Mouse (Mus musculus) forebrain, embryonic 11.5 days (tissue): ENCODE results near the gene Vps33b. TPM values are rescaled to one million over a fixed set of nuclear protein-coding genes. Genes with fewer than 3 reads are reported as not detected.
A peak's percentile ranks its signal among the peaks of the same experiment; 100 is the strongest.

Experiments
- ATAC-seq: fragments of 200-750 bp; cut with Nextera tagmentation; replicated peaks from 2 replicates; pipeline ENCODE4 v1.8.0; 2017; ENCODE audit warnings: moderate TSS enrichment; ENCODE audit not compliant: low FRiP score
- DNase-seq: peaks from one replicate; pipeline ENCODE4 v3.0.0-alpha.2; 2017; ENCODE audit warnings: low spot score
- H3K27ac ChIP-seq: fragments of 300-500 bp; sonication (generic); 2 replicates; pipeline ENCODE4 v1.5.1; 2014; ENCODE audit warnings: low read depth, low read length
- H3K27me3 ChIP-seq: fragments of 300-500 bp; sonication (generic); 2 replicates; pipeline ENCODE4 v1.6.1; 2014; ENCODE audit warnings: mild to moderate bottlenecking, low read length, mixed read lengths; ENCODE audit not compliant: control insufficient read depth, insufficient read depth
- H3K36me3 ChIP-seq: fragments of 300-500 bp; sonication (generic); 2 replicates; pipeline ENCODE4 v1.6.1; 2014; ENCODE audit warnings: mild to moderate bottlenecking, low read length, moderate library complexity, mixed read lengths; ENCODE audit not compliant: control insufficient read depth, insufficient read depth
- H3K4me1 ChIP-seq: fragments of 300-500 bp; sonication (generic); replicated peaks from 2 replicates; pipeline ENCODE4 v1.6.1; 2014; ENCODE audit warnings: low read length, mixed read lengths; ENCODE audit not compliant: control insufficient read depth, insufficient read depth
- H3K4me2 ChIP-seq: fragments of 300-500 bp; sonication (generic); 2 replicates; pipeline ENCODE4 v1.6.1; 2014; ENCODE audit warnings: low read depth, mild to moderate bottlenecking, low read length, moderate library complexity, mixed read lengths; ENCODE audit not compliant: severe bottlenecking
- H3K4me3 ChIP-seq: fragments of 300-500 bp; sonication (generic); 2 replicates; pipeline ENCODE4 v1.5.1; 2014; ENCODE audit warnings: low read depth, low read length
- H3K9ac ChIP-seq: fragments of 300-500 bp; sonication (generic); 2 replicates; pipeline ENCODE4 v1.6.1; 2014; ENCODE audit warnings: low read length
- H3K9me3 ChIP-seq: fragments of 300-500 bp; sonication (generic); 2 replicates; pipeline ENCODE4 v1.6.1; 2016; ENCODE audit warnings: low read length, mixed read lengths; ENCODE audit not compliant: control insufficient read depth
- WGBS: fragments of 180-500 bp; shearing (Covaris S2); extraction: QIAGEN DNeasy Blood & Tissue Kit; methylation state at CpG from one replicate; pipeline ENCODE4 v1.1.7; 2014; 5-methylcytosine and 5-hydroxymethylcytosine counted together
- polyA plus RNA-seq: library from polyadenylated mRNA; unstranded; fragments of >200 nt; fragmentation: Nextera tagmentation; extraction: Ambion mirVana; gene quantifications from 2 replicates; pipeline ENCODE4 v1.2.1, GENCODE M21; 2014

The Vps33b gene
- polyA plus RNA-seq, 1 experiment from 2014 or later = 20.6 TPM

DNA sequence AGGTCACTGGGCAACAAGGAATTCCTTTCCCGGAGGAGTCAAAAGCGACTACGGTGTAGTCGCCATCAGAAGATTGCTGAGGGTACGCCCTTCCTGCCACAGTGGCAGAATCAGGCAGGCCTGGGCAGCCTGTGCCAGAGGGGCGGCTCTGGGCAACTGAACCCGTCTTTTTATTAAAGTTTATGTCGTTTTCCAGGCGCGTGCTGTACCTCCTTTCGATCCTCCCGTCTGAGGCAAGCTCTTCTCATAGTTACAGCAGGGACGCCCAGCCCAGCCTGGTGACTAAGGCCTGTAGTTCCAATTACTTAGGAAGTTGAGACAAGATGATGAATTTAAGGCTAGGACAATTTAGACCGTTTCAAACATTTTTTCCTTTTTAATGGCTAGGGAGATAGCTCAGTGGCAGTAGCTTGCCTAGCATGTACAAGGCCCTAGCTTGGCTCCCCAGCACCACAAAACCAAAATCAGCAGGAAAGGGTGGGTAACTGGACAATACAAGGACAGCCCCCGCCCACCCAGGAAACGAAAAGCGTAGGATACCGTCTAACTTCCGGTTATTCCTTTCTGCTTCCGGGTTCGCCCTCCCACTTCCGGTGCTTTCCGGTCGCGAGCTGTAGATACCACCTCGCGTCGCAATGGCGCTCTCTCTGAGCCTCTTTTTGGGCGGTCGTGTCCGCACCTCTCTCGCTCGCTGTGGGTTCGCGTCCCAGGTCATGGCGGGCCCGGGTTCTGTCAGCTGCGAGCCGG is 8.7 kb upstream of the Vps33b start, which contains the start of gene Ngrn:
Gene Ngrn, plus strand, starts transcription at position 591 of the 747 bp plus-strand sequence.
- Histone ChIP-seq H3K4me2 (peak within 1 kb of the TSS; percentile 90), H3K36me3 (no peaks in the 10 kb centered on the region; the same call in 1 of the 2 replicates), H3K9ac (peak within 1 kb of the TSS; percentile 80), H3K27ac (peak within 1 kb of the TSS; percentile 38; the same call in 1 of the 2 replicates), H3K27me3 (no peaks in the 10 kb centered on the region), H3K4me1 (peaks cover 5% of the 10 kb centered on the region; the same call in 1 of the 2 replicates), H3K9me3 (no peaks in the 10 kb centered on the region), H3K4me3 (peak within 1 kb of the TSS; percentile 81)
- DNase-seq (peak; percentile 89), ATAC-seq (peak; percentile 87)
- 26% methylated on average over 40 of the region's 40 CpGs for WGBS

DNA sequence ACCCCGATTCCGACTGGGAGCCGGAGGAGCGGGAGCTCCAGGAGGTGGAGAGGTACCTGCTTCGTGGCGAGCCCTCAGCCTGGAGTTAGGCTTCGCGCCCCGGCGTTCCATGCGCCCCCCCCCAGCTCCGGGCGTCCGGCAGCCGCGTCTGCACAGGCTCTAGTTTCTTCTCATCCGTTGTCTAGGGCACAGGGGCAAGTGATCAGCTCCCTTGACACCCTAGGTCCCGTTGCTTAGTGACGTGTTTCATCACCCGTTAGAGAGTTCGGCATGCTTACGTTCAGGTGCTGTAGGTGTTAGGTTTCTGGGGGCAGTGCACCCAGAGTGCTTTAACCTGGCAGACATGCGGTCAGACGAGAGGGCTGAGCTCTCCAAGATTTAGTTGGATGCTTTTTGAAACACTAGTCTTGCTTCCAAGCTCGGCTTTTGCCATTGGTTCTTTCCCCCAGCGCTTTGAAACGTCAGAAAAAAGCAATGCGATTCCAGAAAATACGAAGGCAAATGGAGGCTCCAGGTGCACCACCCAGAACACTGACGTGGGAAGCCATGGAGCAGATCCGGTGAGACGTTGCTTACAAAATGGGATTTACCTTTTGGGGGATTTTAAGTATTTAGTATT is 8.0 kb upstream of the Vps33b start:
- peak overlapping the region; percentile 80 for H3K9ac ChIP-seq
- H3K4me2 ChIP-seq = peak overlapping the region; percentile 90
- no peak for DNase-seq
- 2% methylated on average over 32 of the region's 32 CpGs for WGBS
- peak; percentile 51; the same call in 1 of the 2 replicates for ATAC-seq
- H3K27ac ChIP-seq = no peak overlapping the region
- no peaks in the 10 kb centered on the region for H3K27me3 ChIP-seq
- H3K9me3 ChIP-seq = no peaks in the 10 kb centered on the region
- H3K4me3 ChIP-seq = peak overlapping the region; percentile 81
- peaks cover under 1% of the 10 kb centered on the region; the same call in 1 of the 2 replicates for H3K36me3 ChIP-seq
- peaks cover 5% of the 10 kb centered on the region; the same call in 1 of the 2 replicates for H3K4me1 ChIP-seq

DNA sequence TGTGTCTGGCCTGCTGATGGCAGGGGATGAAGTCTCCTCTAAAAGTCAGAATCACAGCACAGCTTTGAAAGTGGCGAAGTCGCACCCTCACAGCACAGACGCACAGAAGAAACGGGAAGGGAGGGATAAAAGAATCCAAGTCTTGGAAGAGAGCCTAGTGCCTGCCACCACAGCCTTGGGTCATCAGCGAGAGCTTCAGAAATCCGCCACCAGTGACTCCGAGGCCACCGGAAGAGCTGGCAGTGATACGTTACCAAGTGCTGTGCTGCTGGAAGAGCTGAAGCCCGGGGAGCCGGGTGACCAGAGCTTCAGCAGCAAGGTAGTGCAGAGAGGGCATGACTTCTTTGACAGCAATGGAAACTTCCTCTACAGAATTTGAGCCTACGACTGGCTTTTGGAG is 4.8 kb upstream of the Vps33b start:
- Histone ChIP-seq H3K4me2 (no peak overlapping the region), H3K27me3 (no peaks in the 10 kb centered on the region), H3K9ac (no peak overlapping the region), H3K4me1 (peaks cover 8% of the 10 kb centered on the region; the same call in 1 of the 2 replicates), H3K4me3 (no peak overlapping the region), H3K27ac (no peak overlapping the region), H3K9me3 (no peaks in the 10 kb centered on the region), H3K36me3 (peaks cover 5% of the 10 kb centered on the region; the same call in 1 of the 2 replicates)
- no peak for ATAC-seq
- WGBS = 96% methylated on average over 12 of the region's 12 CpGs
- DNase-seq = no peak

DNA sequence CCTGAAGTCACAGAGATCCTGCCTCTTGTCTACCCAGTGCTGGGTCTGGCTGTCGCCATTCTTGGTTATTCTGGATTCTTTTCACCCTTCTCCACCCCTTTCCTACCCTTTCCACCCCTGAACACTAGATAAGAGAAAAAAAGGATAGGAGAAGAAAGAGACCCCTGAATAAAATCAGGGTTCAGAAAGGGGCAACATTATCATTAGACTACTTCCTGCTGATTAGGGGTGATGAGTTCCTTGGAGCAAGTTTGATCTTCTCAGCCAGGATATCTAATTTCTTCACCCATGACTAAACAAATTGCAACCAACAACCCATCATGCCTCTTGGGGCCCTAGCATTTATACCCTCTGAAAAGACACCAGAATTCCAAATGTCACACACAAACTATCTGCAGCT is 1.7 kb upstream of the Vps33b start:
- H3K36me3 ChIP-seq = peaks cover 5% of the 10 kb centered on the region; the same call in 1 of the 2 replicates
- 79% methylated on average over 1 of the region's 1 CpGs for WGBS
- H3K27ac ChIP-seq = no peak overlapping the region
- no peak overlapping the region for H3K9ac ChIP-seq
- peaks cover 5% of the 10 kb centered on the region; the same call in 1 of the 2 replicates for H3K4me1 ChIP-seq
- DNase-seq (no peak), ATAC-seq (no peak)
- no peaks in the 10 kb centered on the region for H3K9me3 ChIP-seq
- no peak overlapping the region for H3K4me2 ChIP-seq
- H3K4me3 ChIP-seq = no peak overlapping the region
- no peaks in the 10 kb centered on the region for H3K27me3 ChIP-seq

DNA sequence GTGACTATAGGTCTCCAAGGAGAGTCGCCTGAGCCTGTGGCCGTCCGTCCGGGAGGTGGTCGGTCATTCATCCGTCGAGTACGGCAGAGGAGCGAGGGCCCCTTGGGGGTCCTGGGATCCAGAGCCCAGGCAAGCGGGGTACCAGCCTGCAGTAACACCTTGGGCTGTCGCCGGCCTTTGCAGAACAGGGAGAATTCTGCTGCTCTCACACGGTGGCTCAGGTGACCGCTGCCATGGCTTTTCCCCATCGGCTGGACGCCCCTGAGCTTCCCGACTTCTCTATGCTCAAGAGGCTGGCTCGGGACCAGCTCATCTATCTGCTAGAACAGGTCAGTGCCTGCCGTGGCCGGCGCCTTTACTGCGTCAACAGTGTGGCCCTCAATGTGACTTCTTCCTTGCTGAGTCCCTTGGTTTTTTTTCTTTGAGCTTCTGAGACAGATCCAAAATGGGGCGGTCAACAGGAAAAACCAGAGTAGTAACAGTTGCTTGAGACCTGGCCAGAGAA is 354 bp downstream of the Vps33b start:
- ATAC-seq (no peak; the same call in 1 of the 2 replicates), DNase-seq (no peak)
- 1% methylated on average over 23 of the region's 23 CpGs for WGBS
- Histone ChIP-seq H3K4me1 (peaks cover 5% of the 10 kb centered on the region; the same call in 1 of the 2 replicates), H3K4me2 (peak overlapping the region; percentile 95), H3K36me3 (peaks cover 12% of the 10 kb centered on the region), H3K9ac (peak overlapping the region; percentile 75), H3K27ac (no peak overlapping the region), H3K4me3 (peak overlapping the region; percentile 83), H3K27me3 (no peaks in the 10 kb centered on the region), H3K9me3 (peaks cover 8% of the 10 kb centered on the region; the same call in 1 of the 2 replicates)

DNA sequence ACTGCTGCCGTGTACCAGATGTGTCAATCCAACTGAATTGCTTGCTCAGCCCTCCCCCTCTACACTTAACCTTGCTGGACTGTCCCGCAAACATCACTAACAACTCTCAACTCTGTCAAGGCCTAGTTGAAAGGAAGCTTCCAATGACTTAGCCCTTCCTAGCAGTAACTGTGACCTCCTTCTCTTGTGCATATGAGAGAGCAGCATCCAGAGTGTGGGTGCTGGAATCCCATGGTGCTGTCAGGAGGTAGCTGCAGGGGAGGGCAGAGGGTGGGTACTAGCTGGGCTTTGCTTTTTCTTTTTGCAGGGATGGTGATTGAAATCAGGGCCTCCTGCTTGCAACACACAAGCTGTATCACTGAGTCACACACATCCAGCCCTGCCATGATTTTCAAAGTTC is 4.0 kb downstream of the Vps33b start:
- 93% methylated on average over 2 of the region's 2 CpGs for WGBS
- DNase-seq (no peak), ATAC-seq (no peak)
- Histone ChIP-seq H3K9ac (no peak overlapping the region), H3K4me2 (no peak overlapping the region), H3K4me3 (no peak overlapping the region), H3K9me3 (peaks cover 13% of the 10 kb centered on the region; the same call in 1 of the 2 replicates), H3K4me1 (peaks cover 5% of the 10 kb centered on the region; the same call in 1 of the 2 replicates), H3K36me3 (peaks cover 17% of the 10 kb centered on the region), H3K27ac (no peak overlapping the region), H3K27me3 (no peaks in the 10 kb centered on the region)

DNA sequence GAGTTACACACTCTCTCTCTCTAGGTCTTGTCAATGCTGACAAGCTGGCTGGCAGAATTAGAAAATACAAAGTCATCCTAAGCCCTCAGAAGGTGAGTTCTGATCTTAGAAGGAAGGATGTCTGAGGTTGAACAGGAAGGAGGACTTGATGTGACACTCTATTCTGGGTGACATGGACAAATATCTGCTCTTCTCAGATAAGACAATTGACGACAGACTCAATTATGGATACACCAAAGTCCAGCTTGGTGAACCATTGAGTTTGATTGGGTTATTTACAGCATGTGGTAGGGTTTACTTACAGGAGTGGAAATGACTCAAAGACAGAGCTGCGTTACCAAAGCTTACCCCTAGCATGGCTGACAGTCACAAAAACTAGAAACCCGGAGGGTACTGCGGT is 6.9 kb downstream of the Vps33b start:
- DNase-seq (no peak), ATAC-seq (no peak)
- Histone ChIP-seq H3K36me3 (peaks cover 17% of the 10 kb centered on the region), H3K27me3 (no peaks in the 10 kb centered on the region), H3K9ac (no peak overlapping the region), H3K4me1 (no peaks in the 10 kb centered on the region), H3K9me3 (peaks cover 13% of the 10 kb centered on the region; the same call in 1 of the 2 replicates), H3K27ac (no peak overlapping the region), H3K4me2 (no peak overlapping the region), H3K4me3 (no peak overlapping the region)
- 95% methylated on average over 4 of the region's 4 CpGs for WGBS

DNA sequence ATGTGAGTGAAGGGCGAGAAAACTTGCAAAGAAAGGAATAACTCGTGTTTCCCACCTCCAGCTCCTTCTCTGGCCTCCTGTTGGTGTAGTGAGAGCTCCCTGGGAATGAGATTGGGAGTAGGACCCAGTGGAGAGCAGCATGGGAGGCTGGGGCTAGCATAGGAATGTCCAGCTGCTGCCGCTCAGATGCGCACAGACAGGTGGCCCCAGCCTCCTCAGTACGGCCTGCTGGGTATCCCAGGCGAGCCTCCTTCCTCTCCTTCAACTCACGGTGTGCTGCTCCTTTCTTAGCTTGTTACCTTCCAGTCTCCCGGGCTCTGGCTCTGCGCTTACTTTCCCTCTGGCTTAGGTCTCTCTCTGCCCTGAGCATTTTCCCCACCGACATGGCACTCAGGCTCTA is 10.6 kb downstream of the Vps33b start:
- ATAC-seq = no peak

More for the DNA sequence above, 10.6 kb downstream of the Vps33b start:
- Histone ChIP-seq H3K27ac (no peak overlapping the region), H3K36me3 (peaks cover 7% of the 10 kb centered on the region; the same call in 1 of the 2 replicates), H3K27me3 (no peaks in the 10 kb centered on the region), H3K9me3 (peaks cover 3% of the 10 kb centered on the region; the same call in 1 of the 2 replicates), H3K9ac (no peak overlapping the region), H3K4me1 (no peaks in the 10 kb centered on the region), H3K4me2 (no peak overlapping the region), H3K4me3 (no peak overlapping the region)
- WGBS = 88% methylated on average over 10 of the region's 10 CpGs
- DNase-seq = no peak
